In the genomic region with DNA sequence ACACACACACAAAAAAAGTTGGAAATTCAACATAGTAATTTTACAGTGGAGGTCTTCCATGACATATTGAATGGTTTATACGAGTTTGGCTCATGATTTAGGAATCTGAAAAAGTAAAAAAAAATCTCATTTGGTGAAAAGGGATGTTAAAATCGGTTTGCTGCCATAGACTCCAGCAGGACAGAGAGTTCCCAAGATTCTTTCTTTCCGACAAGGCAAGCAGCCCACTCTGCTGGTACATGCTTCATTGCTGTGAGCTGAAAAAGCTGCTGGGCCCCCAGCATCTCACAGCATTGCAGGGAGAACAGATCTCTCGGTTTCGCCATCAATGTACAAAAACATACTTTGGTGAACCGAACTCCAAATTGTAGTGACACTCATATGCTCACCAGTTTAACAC, we compare ENCODE assay signal across 15 mouse cellular contexts.
DNase-seq lines count a peak whose midpoint lies in the region; ATAC-seq lines count a peak whose summit lies in the region.
"Had no signal": no experiment of that assay in that cellular context is flagged by ENCODE, and none has a peak within 500 bp of the region (broad histone marks: within the 10 kb centered on the region; RNA-seq: fewer than 3 reads in every experiment).

No protein-coding gene starts in this region.

- H3K27me3 ChIP-seq in neural tube, embryonic 11.5 days (ENCODE audit: control insufficient read depth, insufficient read depth, low read length): no peaks in the 10 kb centered on the region
- H3K27me3 ChIP-seq in hindbrain, embryonic 10.5 days (ENCODE audit: insufficient read depth, poor library complexity, severe bottlenecking): no peaks in the 10 kb centered on the region
- H3K27me3 ChIP-seq in midbrain, embryonic 12.5 days: no peaks in the 10 kb centered on the region; the same call in 1 of the 2 replicates
- H3K27me3 ChIP-seq: heart, embryonic 15.5 days had no signal

- no peaks in the 10 kb centered on the region for H3K9me3 ChIP-seq in neural tube, embryonic 11.5 days (ENCODE audit: control insufficient read depth, low read length)
- H3K9me3 ChIP-seq in hindbrain, embryonic 10.5 days: no peaks in the 10 kb centered on the region
- H3K9me3 ChIP-seq in midbrain, embryonic 12.5 days: no peaks in the 10 kb centered on the region
- H3K9me3 ChIP-seq: heart, embryonic 15.5 days; kidney, embryonic 15.5 days; limb, embryonic 10.5 days had no signal

- DNase-seq in neural tube, embryonic 11.5 days (ENCODE audit: low spot score): no peak
- no peak for DNase-seq in neural tube, embryonic 10.5 days (ENCODE audit: extremely low spot score, low spot score)
- no peak for DNase-seq in hindbrain, embryonic 10.5 days (ENCODE audit: low spot score)
- no peak for DNase-seq in urinary bladder, adult 18-20 months (ENCODE audit: low spot score in 2 of 2)
- DNase-seq in left cerebral cortex, postnatal 4 days: no peak
- no peak for DNase-seq in gastrocnemius, adult 8-10 months (ENCODE audit: low spot score in 2 of 2)
- no peak for DNase-seq in adrenal gland, postnatal 25 days
- DNase-seq: thymus, adult 18-20 months had no signal

- peaks cover 3% of the 10 kb centered on the region; the same call in 1 of the 2 replicates for H3K4me1 ChIP-seq in neural tube, embryonic 11.5 days (ENCODE audit: control insufficient read depth, insufficient read depth, low read length)
- peaks cover 20% of the 10 kb centered on the region for H3K4me1 ChIP-seq in hindbrain, embryonic 10.5 days (replicated peaks)
- H3K4me1 ChIP-seq in midbrain, embryonic 12.5 days: peaks cover 33% of the 10 kb centered on the region

- no peaks in the 10 kb centered on the region for H3K36me3 ChIP-seq in neural tube, embryonic 11.5 days (ENCODE audit: control insufficient read depth, insufficient read depth, low read length)
- H3K36me3 ChIP-seq in hindbrain, embryonic 10.5 days: no peaks in the 10 kb centered on the region
- H3K36me3 ChIP-seq in midbrain, embryonic 12.5 days: no peaks in the 10 kb centered on the region
- H3K36me3 ChIP-seq: G1E; heart, embryonic 15.5 days; kidney, embryonic 15.5 days; limb, embryonic 10.5 days had no signal

- no peak overlapping the region for H3K4me3 ChIP-seq in neural tube, embryonic 11.5 days (ENCODE audit: low read depth, low read length)
- no peak overlapping the region for H3K4me3 ChIP-seq in hindbrain, embryonic 10.5 days
- no peak overlapping the region for H3K4me3 ChIP-seq in midbrain, embryonic 12.5 days
- H3K4me3 ChIP-seq: heart, embryonic 15.5 days; kidney, embryonic 15.5 days; limb, embryonic 10.5 days had no signal

- 76% methylated on average over 6 of the region's 6 CpGs for WGBS in neural tube, embryonic 11.5 days
- WGBS in hindbrain, embryonic 10.5 days: 77% methylated on average over 6 of the region's 6 CpGs
- 56% methylated on average over 6 of the region's 6 CpGs for WGBS in midbrain, embryonic 12.5 days

- intact Hi-C loops in left cerebral cortex, postnatal 4 days (cut with DNase I): loop anchor here (10.0 kb wide), 3 partner anchors 776 to 1366 kb away; no protein-coding TSS in a partner anchor

- no peak overlapping the region for H3K4me2 ChIP-seq in neural tube, embryonic 11.5 days (ENCODE audit: low read depth)
- no peak overlapping the region for H3K4me2 ChIP-seq in midbrain, embryonic 12.5 days (replicated peaks)
- H3K4me2 ChIP-seq: heart, embryonic 15.5 days; kidney, embryonic 15.5 days had no signal

- H3K9ac ChIP-seq in neural tube, embryonic 11.5 days (ENCODE audit: low read length): no peak overlapping the region
- H3K9ac ChIP-seq in midbrain, embryonic 12.5 days (replicated peaks): no peak overlapping the region
- H3K9ac ChIP-seq: heart, embryonic 15.5 days; kidney, embryonic 15.5 days; liver, embryonic 14.5 days had no signal

- H3K27ac ChIP-seq in neural tube, embryonic 11.5 days (ENCODE audit: low read depth, low read length): no peak overlapping the region
- H3K27ac ChIP-seq in hindbrain, embryonic 10.5 days: peak overlapping the region; percentile 87
- peak overlapping the region; percentile 36; the same call in 1 of the 2 replicates for H3K27ac ChIP-seq in midbrain, embryonic 12.5 days (replicated peaks)
- H3K27ac ChIP-seq: kidney, embryonic 15.5 days; limb, embryonic 10.5 days; liver, embryonic 14.5 days had no signal

- ATAC-seq in neural tube, embryonic 11.5 days (ENCODE audit: insufficient read depth, low FRiP score, low TSS enrichment): peak; percentile 16; the same call in 1 of the 2 replicates
- peak; percentile 21; the same call in 1 of the 2 replicates for ATAC-seq in midbrain, embryonic 12.5 days (ENCODE audit: low FRiP score, low read depth)
- ATAC-seq: inflammation-experienced regulatory T-cells, adult 6 months had no signal
